Mouse (Mus musculus) embryonic fibroblast, embryonic 13.5 days (primary cell): ENCODE results near the gene Olfr1183. TPM values are rescaled to one million over a fixed set of nuclear protein-coding genes. Genes with fewer than 3 reads are reported as not detected.
"Not testable (repeated sequence)": the region's sequence is repeated elsewhere in the genome, so short reads cannot be mapped to it uniquely, and the experiment has no call there.

ENCODE experiments used
- H3K27ac ChIP-seq: 2 replicates; pipeline ENCODE4 v1.5.1; 2012; ENCODE audit warnings: low read length, control low read depth, inconsistent platforms; ENCODE audit not compliant: insufficient read depth
- H3K4me1 ChIP-seq: 2 replicates; pipeline ENCODE4 v1.6.1; 2011; ENCODE audit warnings: low read length; ENCODE audit not compliant: control insufficient read depth, insufficient read depth
- H3K4me3 ChIP-seq: 2 replicates; pipeline ENCODE4 v1.5.1; 2011; ENCODE audit warnings: mild to moderate bottlenecking, control low read depth, low read length; ENCODE audit not compliant: insufficient read depth
- CTCF ChIP-seq: IDR thresholded peaks from 2 replicates; pipeline ENCODE4 v1.5.1; 2011; ENCODE audit warnings: mild to moderate bottlenecking, control low read depth, low read length, moderate library complexity, borderline replicate concordance; ENCODE audit not compliant: insufficient read depth
- POLR2A ChIP-seq: IDR thresholded peaks from 2 replicates; pipeline ENCODE4 v1.6.1; 2011; ENCODE audit warnings: low read depth, mild to moderate bottlenecking, control low read depth, low read length, moderate library complexity
- polyA plus RNA-seq: library from polyadenylated mRNA; stranded (reverse); fragments of >200 nt; gene quantifications from 2 replicates; pipeline ENCODE4 v1.2.4, GENCODE M21; 2011; ENCODE audit warnings: low read depth; ENCODE audit not compliant: missing spikeins, insufficient read length

The Olfr1183 gene
- not detected in 2 replicates for polyA plus RNA-seq

DNA sequence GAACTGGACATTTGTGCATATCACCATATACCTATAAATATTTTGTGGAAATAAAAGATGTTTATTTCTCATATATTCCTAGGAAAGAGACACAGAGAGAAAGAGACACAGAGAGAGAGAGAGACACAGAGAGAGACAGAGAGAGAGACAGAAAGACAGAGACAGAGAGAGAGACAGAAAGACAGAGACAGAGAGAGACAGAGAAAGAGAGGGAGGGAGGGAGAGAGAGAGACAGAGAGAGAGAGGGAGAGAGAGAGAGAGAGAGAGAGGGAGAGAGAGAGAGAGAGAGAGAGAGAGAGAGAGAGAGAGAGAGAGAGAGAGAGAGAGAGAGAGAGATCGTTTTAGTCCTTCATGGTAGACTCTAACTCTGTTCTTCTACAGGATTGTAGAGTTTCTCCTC is at the start of gene Olfr1183:
Gene Olfr1183 (plus strand): TSS at position 301 of the 400 bp plus-strand sequence.
- not testable (repeated sequence) for H3K4me1 ChIP-seq, H3K4me3 ChIP-seq, H3K27ac ChIP-seq

DNA sequence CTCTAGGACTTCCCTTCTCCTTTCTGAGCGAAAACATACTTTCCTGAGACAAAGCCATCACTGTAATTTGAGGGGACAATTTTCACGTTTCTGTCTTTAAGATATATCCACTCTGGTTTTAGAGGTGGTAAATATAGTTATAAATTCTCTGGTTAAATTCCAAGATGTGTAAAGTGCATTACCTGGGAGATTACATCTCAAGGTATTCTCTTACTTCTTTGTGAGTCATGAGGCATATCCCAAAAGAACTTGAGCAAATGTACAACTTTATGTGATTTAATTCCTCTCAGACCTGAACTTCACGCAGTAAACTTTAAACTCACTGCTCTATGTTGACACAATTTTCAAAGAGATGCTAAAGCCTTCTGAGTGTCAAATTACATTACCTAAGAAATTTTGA is 48.3 kb upstream of the Olfr1183 start, which contains the start of gene Olfr1179:
Gene Olfr1179 (minus strand): TSS at position 101 of the 400 bp plus-strand sequence.
- Histone ChIP-seq H3K4me3 (no peak within 1 kb of the TSS), H3K27ac (no peak within 1 kb of the TSS), H3K4me1 (no peaks in the 10 kb centered on the region)
- TF ChIP-seq POLR2A, result no peak
- TF ChIP-seq CTCF, result no peak

DNA sequence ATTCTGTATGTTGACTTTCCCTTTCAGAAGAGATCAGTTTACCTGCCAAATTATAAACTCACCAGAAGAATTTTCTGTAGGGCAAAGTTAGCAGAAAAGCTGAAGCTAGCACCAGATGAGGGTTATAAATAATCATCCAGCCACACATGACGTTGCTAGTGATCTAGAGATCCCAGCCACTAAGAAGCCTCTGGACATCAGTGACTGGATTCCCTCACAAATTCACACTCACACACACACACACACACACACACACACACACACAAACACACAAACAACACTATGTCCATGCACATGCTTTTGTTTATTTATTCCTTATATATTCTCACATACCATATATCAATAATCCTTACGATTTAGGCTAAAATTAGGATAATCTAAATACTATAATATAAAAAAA is 35.6 kb upstream of the Olfr1183 start, which contains the start of gene Olfr1180:
Gene Olfr1180 (minus strand): TSS at position 101 of the 400 bp plus-strand sequence.
- Histone ChIP-seq H3K4me3 (no peak within 1 kb of the TSS), H3K27ac (no peak within 1 kb of the TSS), H3K4me1 (no peaks in the 10 kb centered on the region)
- TF ChIP-seq POLR2A, result no peak
- TF ChIP-seq CTCF, result no peak

DNA sequence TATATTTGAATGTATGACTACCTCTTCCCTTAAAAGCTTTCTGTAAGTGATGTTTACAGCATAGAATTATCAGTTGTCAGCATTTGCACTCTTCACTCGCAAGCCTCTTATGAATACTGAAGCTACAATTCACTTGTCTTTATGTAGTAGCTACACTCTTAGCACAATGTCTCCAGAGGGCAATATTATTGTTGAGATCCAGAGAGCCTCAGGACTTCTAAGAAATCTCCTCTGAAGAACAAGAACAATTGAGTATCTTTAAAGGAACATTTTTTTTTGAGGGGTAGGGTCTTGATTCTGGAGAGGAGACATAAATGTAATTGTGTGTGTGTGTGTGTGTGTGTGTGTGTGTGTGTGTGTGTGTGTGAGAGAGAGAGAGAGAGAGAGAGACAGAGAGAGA is 28.6 kb upstream of the Olfr1183 start, which contains the start of gene Olfr1181:
Gene Olfr1181 (minus strand): TSS at position 101 of the 400 bp plus-strand sequence.
- no peaks in the 10 kb centered on the region for H3K4me1 ChIP-seq
- no peak within 1 kb of the TSS for H3K27ac ChIP-seq
- H3K4me3 ChIP-seq, result no peak within 1 kb of the TSS
- TF ChIP-seq CTCF (no peak), POLR2A (no peak)

DNA sequence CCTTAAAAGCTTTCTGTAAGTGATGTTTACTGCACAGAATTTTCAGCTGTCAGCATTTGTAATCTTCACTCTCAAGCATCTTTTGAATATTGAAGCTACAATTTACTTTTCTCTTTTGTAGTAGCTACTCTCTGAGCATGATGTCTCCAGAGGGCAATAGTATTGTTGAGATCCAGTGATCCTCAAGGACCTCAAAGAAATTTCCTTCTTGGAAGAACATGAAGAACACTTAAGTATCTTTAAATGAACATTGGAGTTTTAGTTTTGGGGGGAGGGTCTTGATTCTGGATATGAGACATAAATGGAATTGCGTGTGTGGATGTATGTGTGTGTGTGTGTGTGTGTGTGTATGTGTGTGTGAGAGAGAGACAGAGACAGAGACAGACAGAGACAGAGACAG is 5.6 kb upstream of the Olfr1183 start, which contains the start of gene Gm13757:
Gene Gm13757 (minus strand): TSS at position 101 of the 400 bp plus-strand sequence.
- no peak for TF ChIP-seq CTCF
- no peak for TF ChIP-seq POLR2A
- H3K4me3 ChIP-seq, result no peak within 1 kb of the TSS
- H3K27ac ChIP-seq, result no peak within 1 kb of the TSS
- no peaks in the 10 kb centered on the region for H3K4me1 ChIP-seq

DNA sequence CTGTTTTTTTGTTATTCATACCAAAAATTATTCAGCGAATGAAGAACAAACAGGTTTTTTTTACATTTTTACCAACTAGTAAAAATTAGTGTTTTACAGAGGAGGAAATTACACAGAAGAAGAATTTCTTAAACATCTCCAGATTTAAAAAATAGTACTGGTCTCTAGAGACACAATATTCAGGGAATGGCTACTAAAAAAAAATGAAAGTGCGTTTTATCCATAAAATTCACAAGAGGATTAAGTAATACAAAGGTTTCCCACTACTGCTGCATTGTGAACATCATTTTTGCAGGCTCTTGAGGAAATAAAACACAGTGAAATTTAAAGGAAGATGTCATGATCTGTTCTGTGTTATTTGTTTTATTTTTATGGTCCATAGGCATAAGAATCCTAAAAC is 28.6 kb downstream of the Olfr1183 start, which contains the start of gene Olfr1184:
Gene Olfr1184 (plus strand): TSS at position 301 of the 400 bp plus-strand sequence.
- no peak within 1 kb of the TSS for H3K27ac ChIP-seq
- no peaks in the 10 kb centered on the region for H3K4me1 ChIP-seq
- H3K4me3 ChIP-seq, result no peak within 1 kb of the TSS
- TF ChIP-seq POLR2A, result no peak
- no peak for TF ChIP-seq CTCF

DNA sequence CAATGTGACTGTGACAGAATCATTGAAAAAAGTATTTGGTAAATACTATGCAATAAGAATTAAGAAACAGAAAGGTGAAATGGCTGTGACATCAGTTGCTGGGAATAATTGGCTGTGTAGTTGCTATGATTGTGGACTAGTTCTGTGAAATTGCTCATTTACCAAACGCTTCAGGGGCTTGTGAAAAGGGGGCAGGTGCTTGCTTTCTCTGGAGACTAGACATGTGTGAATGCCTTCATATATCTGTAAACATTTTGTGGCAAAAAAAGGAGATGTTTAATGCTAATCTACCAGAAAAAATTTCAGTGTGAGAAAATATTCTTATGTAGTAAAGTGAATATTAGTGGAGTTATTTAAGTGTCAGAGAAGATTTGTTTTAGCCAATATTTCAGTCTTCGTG is 38.4 kb downstream of the Olfr1183 start, which contains the start of gene Olfr1185-ps1:
Gene Olfr1185-ps1 (plus strand): TSS at position 301 of the 400 bp plus-strand sequence.
- H3K4me3 ChIP-seq, result no peak within 1 kb of the TSS
- no peaks in the 10 kb centered on the region for H3K4me1 ChIP-seq
- no peak within 1 kb of the TSS for H3K27ac ChIP-seq
- TF ChIP-seq CTCF (no peak), POLR2A (no peak)

DNA sequence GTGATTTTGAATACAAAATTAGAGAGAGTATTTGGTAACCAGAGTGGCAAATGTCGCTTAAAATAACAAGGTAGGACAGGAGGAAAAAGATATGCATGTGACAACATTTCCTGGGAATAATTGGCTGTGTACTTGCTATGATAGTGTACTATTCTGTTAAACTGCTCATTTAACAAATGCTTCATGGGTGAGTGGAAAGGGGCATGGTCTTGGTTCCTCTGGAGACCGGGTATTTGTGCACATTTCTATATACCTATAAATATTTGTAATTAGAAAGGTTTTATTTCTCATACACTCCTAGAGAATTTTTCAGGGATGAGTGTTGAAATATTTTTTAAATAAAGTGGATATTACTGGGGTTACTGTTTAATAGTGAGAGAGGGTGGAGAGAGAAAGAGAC is 63.6 kb downstream of the Olfr1183 start, which contains the start of gene Olfr1186:
Gene Olfr1186 (plus strand): TSS at position 301 of the 400 bp plus-strand sequence.
- Histone ChIP-seq H3K4me3 (no peak within 1 kb of the TSS), H3K4me1 (no peaks in the 10 kb centered on the region), H3K27ac (no peak within 1 kb of the TSS)
- TF ChIP-seq CTCF (no peak), POLR2A (no peak)

Other genes starting within 250 kb of the Olfr1183 start
- gene Olfr1170, start 226.5 kb upstream of the Olfr1183 start, polyA plus RNA-seq, result not detected in 2 replicates
- not detected in 2 replicates for gene Olfr1173, start 175.0 kb upstream of the Olfr1183 start, polyA plus RNA-seq
- not detected in 2 replicates for gene Olfr1174-ps, start 139.7 kb upstream of the Olfr1183 start, polyA plus RNA-seq
- gene Olfr1175-ps, start 127.7 kb upstream of the Olfr1183 start, polyA plus RNA-seq, result not detected in 2 replicates
- not detected in 2 replicates for gene Olfr1176, start 118.1 kb upstream of the Olfr1183 start, polyA plus RNA-seq
- gene Olfr1177-ps, start 108.4 kb upstream of the Olfr1183 start, polyA plus RNA-seq, result not detected in 2 replicates
- not detected in 2 replicates for gene Olfr1178, start 67.8 kb upstream of the Olfr1183 start, polyA plus RNA-seq
- not detected in 2 replicates for gene Olfr1179, start 48.4 kb upstream of the Olfr1183 start, polyA plus RNA-seq
- gene Olfr1180, start 35.7 kb upstream of the Olfr1183 start, polyA plus RNA-seq, result not detected in 2 replicates
- gene Olfr1181, start 28.7 kb upstream of the Olfr1183 start, polyA plus RNA-seq, result not detected in 2 replicates
- gene Gm13757, start 5.7 kb upstream of the Olfr1183 start, polyA plus RNA-seq, result not detected in 2 replicates
- not detected in 2 replicates for gene Olfr1184, start 28.7 kb downstream of the Olfr1183 start, polyA plus RNA-seq
- not detected in 2 replicates for gene Olfr1185-ps1, start 38.5 kb downstream of the Olfr1183 start, polyA plus RNA-seq
- not detected in 2 replicates for gene Olfr1186, start 63.7 kb downstream of the Olfr1183 start, polyA plus RNA-seq
- gene Olfr1188, start 102.1 kb downstream of the Olfr1183 start, polyA plus RNA-seq, result not detected in 2 replicates
- gene Olfr1189, start 131.6 kb downstream of the Olfr1183 start, polyA plus RNA-seq, result not detected in 2 replicates
- not detected in 2 replicates for gene Olfr1191-ps1, start 185.7 kb downstream of the Olfr1183 start, polyA plus RNA-seq
- not detected in 2 replicates for gene Olfr1192-ps1, start 193.6 kb downstream of the Olfr1183 start, polyA plus RNA-seq
- gene Olfr1193, start 220.8 kb downstream of the Olfr1183 start, polyA plus RNA-seq, result not detected in 2 replicates
- not detected in 2 replicates for gene Olfr1195, start 234.3 kb downstream of the Olfr1183 start, polyA plus RNA-seq
- gene Olfr1196, start 249.7 kb downstream of the Olfr1183 start, polyA plus RNA-seq, result not detected in 2 replicates